Mouse (Mus musculus) liver, embryonic 15.5 days (tissue): ENCODE measurements around the gene Gabrr3. TPM values are rescaled to one million over a fixed set of nuclear protein-coding genes. Genes with fewer than 3 reads are reported as not detected.

ENCODE experiments used
- polyA plus RNA-seq: library from polyadenylated mRNA; unstranded; fragments of >200 nt; fragmentation: Nextera tagmentation; extraction: Ambion mirVana; gene quantifications from 2 replicates; pipeline ENCODE4 v1.2.1, GENCODE M21; 2015

Gene Gabrr3
- polyA plus RNA-seq, 1 experiment from 2014 or later, result not detected

Other genes with a start within 250 kb of the Gabrr3 start
- not detected in 2 replicates for gene Olfr196, start 236.9 kb upstream of the Gabrr3 start, polyA plus RNA-seq
- gene Olfr198, start 203.8 kb upstream of the Gabrr3 start, polyA plus RNA-seq, result not detected in 2 replicates
- gene Olfr199, start 187.6 kb upstream of the Gabrr3 start, polyA plus RNA-seq, result not detected in 2 replicates
- 0.07 and 0.10 TPM in 2 replicates for gene Olfr201, start 134.7 kb upstream of the Gabrr3 start, polyA plus RNA-seq
- not detected in 2 replicates for gene Olfr202, start 120.5 kb upstream of the Gabrr3 start, polyA plus RNA-seq
- not detected in 2 replicates for gene Olfr203, start 108.5 kb upstream of the Gabrr3 start, polyA plus RNA-seq
- not detected in 2 replicates for gene Olfr204, start 89.1 kb upstream of the Gabrr3 start, polyA plus RNA-seq
- gene Olfr205, start 76.2 kb upstream of the Gabrr3 start, polyA plus RNA-seq, result not detected in 2 replicates
- gene Olfr206, start 58.1 kb upstream of the Gabrr3 start, polyA plus RNA-seq, result not detected in 2 replicates
- gene Olfr209, start 43.3 kb upstream of the Gabrr3 start, polyA plus RNA-seq, result not detected in 2 replicates
- 13.9 TPM in 2 replicates for gene Riox2, start 64.4 kb downstream of the Gabrr3 start, polyA plus RNA-seq
- 0.81 and 1.0 TPM in 2 replicates for gene Crybg3, start 193.6 kb downstream of the Gabrr3 start, polyA plus RNA-seq
- gene Arl6, start 232.1 kb downstream of the Gabrr3 start, polyA plus RNA-seq, result 3.0 and 3.2 TPM in 2 replicates